Mouse (Mus musculus): ENCODE data around the gene Slc8b1. TPM values are rescaled to one million over a fixed set of nuclear protein-coding genes. Genes with fewer than 3 reads are reported as not detected.

Gene Slc8b1
- polyA plus RNA-seq, 1 experiment from 2014 or later = 2.7 TPM

GRCm38 (mm10) chr5:120579898-120580626 is 69.1 kb downstream of the Slc8b1 start:
- ATAC-seq (replicated peaks; ENCODE audit: insufficient number of reproducible peaks, insufficient read depth, low FRiP score, low read depth) = no peak
- WGBS = 88% methylated on average over 26 of the region's 26 CpGs
- no peaks in the 10 kb centered on the region for H3K27me3 ChIP-seq
- H3K4me2 ChIP-seq = peak overlapping the region; percentile 35; the same call in 1 of the 2 replicates
- peaks cover 7% of the 10 kb centered on the region; the same call in 1 of the 2 replicates for H3K36me3 ChIP-seq
- no peak overlapping the region for H3K9ac ChIP-seq
- H3K27ac ChIP-seq = no peak overlapping the region
- H3K4me1 ChIP-seq (replicated peaks) = peaks cover 41% of the 10 kb centered on the region
- H3K4me3 ChIP-seq = no peak overlapping the region
- H3K9me3 ChIP-seq (replicated peaks) = no peaks in the 10 kb centered on the region

- 64% methylated on average over 9 of the region's 9 CpGs for WGBS
- H3K4me1 ChIP-seq (replicated peaks) = peaks cover 48% of the 10 kb centered on the region
Observed at GRCm38 (mm10) chr5:120582002-120582401, 71.0 kb downstream of the Slc8b1 start.

GRCm38 (mm10) chr5:120583511-120583910 is 72.5 kb downstream of the Slc8b1 start:
- Histone ChIP-seq H3K9ac (no peak overlapping the region), H3K27ac (no peak overlapping the region), H3K4me1 (replicated peaks) (peaks cover 48% of the 10 kb centered on the region), H3K27me3 (no peaks in the 10 kb centered on the region), H3K4me3 (no peak overlapping the region), H3K36me3 (peaks cover 7% of the 10 kb centered on the region; the same call in 1 of the 2 replicates), H3K9me3 (replicated peaks) (no peaks in the 10 kb centered on the region), H3K4me2 (no peak overlapping the region)
- 89% methylated on average over 4 of the region's 4 CpGs for WGBS
- no peak for ATAC-seq (replicated peaks; ENCODE audit: insufficient number of reproducible peaks, insufficient read depth, low FRiP score, low read depth)

More at GRCm38 (mm10) chr5:120582002-120582401, 71.0 kb downstream of the Slc8b1 start:
- no peak overlapping the region for H3K4me3 ChIP-seq
- no peak overlapping the region for H3K9ac ChIP-seq
- H3K36me3 ChIP-seq = peaks cover 7% of the 10 kb centered on the region; the same call in 1 of the 2 replicates
- no peak for ATAC-seq (replicated peaks; ENCODE audit: insufficient number of reproducible peaks, insufficient read depth, low FRiP score, low read depth)
- H3K27me3 ChIP-seq = no peaks in the 10 kb centered on the region
- H3K27ac ChIP-seq = no peak overlapping the region
- no peak overlapping the region for H3K4me2 ChIP-seq
- H3K9me3 ChIP-seq (replicated peaks) = no peaks in the 10 kb centered on the region

Other genes starting within 250 kb of the Slc8b1 start
- not detected in 2 replicates for gene Lhx5, start 79.5 kb upstream of the Slc8b1 start, polyA plus RNA-seq (2015; fragmentation: Nextera tagmentation; extraction: Ambion mirVana)
- gene Sdsl, start 38.4 kb upstream of the Slc8b1 start, polyA plus RNA-seq (2015; fragmentation: Nextera tagmentation; extraction: Ambion mirVana) = 14.3 and 15.8 TPM in 2 replicates
- 0.33 TPM in 1 of 2 replicates, not detected in the other for gene Sds, start 34.6 kb upstream of the Slc8b1 start, polyA plus RNA-seq (2015; fragmentation: Nextera tagmentation; extraction: Ambion mirVana)
- 40.8 and 49.6 TPM in 2 replicates for gene Plbd2, start 7.5 kb upstream of the Slc8b1 start, polyA plus RNA-seq (2015; fragmentation: Nextera tagmentation; extraction: Ambion mirVana)
- 12.4 and 16.8 TPM in 2 replicates for gene Tpcn1, start 77.5 kb downstream of the Slc8b1 start, polyA plus RNA-seq (2015; fragmentation: Nextera tagmentation; extraction: Ambion mirVana)
- gene Iqcd, start 77.8 kb downstream of the Slc8b1 start, polyA plus RNA-seq (2015; fragmentation: Nextera tagmentation; extraction: Ambion mirVana) = 0.19 and 0.46 TPM in 2 replicates
- gene Rita1, start 101.4 kb downstream of the Slc8b1 start, polyA plus RNA-seq (2015; fragmentation: Nextera tagmentation; extraction: Ambion mirVana) = 11.0 and 12.7 TPM in 2 replicates
- gene Ddx54, start 101.6 kb downstream of the Slc8b1 start, polyA plus RNA-seq (2015; fragmentation: Nextera tagmentation; extraction: Ambion mirVana) = 23.4 and 32.9 TPM in 2 replicates
- 0.15 TPM in 1 of 2 replicates, not detected in the other for gene Cfap73, start 123.1 kb downstream of the Slc8b1 start, polyA plus RNA-seq (2015; fragmentation: Nextera tagmentation; extraction: Ambion mirVana)
- 0.25 and 0.55 TPM in 2 replicates for gene Rasal1, start 137.6 kb downstream of the Slc8b1 start, polyA plus RNA-seq (2015; fragmentation: Nextera tagmentation; extraction: Ambion mirVana)
- gene Dtx1, start 200.8 kb downstream of the Slc8b1 start, polyA plus RNA-seq (2015; fragmentation: Nextera tagmentation; extraction: Ambion mirVana) = 1.9 and 12.3 TPM in 2 replicates
- gene Oas2, start 238.7 kb downstream of the Slc8b1 start, polyA plus RNA-seq (2015; fragmentation: Nextera tagmentation; extraction: Ambion mirVana) = 0.30 and 0.68 TPM in 2 replicates